35 mouse cellular contexts compared by ENCODE assay signal in the genomic region with DNA sequence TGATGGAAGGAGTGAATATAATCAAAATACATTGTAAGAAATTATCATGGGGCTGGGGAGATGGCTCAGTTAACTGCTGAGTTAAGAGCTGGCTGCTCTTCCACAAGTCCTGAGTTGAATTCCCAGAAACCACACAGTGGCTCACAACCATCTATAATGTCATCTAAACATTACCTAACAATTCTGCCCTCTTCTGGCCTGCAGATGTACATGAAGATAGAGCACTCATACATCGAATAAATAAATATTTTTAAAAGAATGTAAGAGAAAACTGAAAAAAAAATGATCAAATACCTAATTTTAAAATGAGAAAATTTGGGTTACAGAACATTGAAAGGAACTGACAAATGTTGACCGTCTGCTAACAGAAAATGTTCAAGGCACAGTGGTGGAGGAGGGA. TPM values are rescaled to one million over a fixed set of nuclear protein-coding genes. Genes with fewer than 3 reads are reported as not detected.
DNase-seq lines count a peak whose midpoint lies in the region; ATAC-seq and TF ChIP-seq lines count a peak whose summit lies in the region.
"Had no signal": no experiment of that assay in that cellular context is flagged by ENCODE, and none has a peak within 500 bp of the region (broad histone marks: within the 10 kb centered on the region; RNA-seq: fewer than 3 reads in every experiment).

No protein-coding gene starts in this region.

- no peak overlapping the region for H3K9ac ChIP-seq in forebrain, postnatal 0 days
- H3K9ac ChIP-seq in forebrain, embryonic 11.5 days (ENCODE audit: low read length) = no peak overlapping the region
- H3K9ac ChIP-seq in midbrain, postnatal 0 days (replicated peaks; ENCODE audit: low read length, poor library complexity, severe bottlenecking) = no peak overlapping the region
- no peak overlapping the region for H3K9ac ChIP-seq in midbrain, embryonic 13.5 days (replicated peaks)
- H3K9ac ChIP-seq: forebrain, embryonic 12.5 days; forebrain, embryonic 15.5 days; heart, embryonic 13.5 days; hindbrain, embryonic 13.5 days had no signal

- peaks cover 4% of the 10 kb centered on the region; the same call in 1 of the 2 replicates for H3K36me3 ChIP-seq in forebrain, postnatal 0 days (ENCODE audit: insufficient read depth)
- H3K36me3 ChIP-seq in forebrain, embryonic 11.5 days (ENCODE audit: control insufficient read depth, insufficient read depth, low read length) = no peaks in the 10 kb centered on the region
- peaks cover 3% of the 10 kb centered on the region; the same call in 1 of the 2 replicates for H3K36me3 ChIP-seq in midbrain, postnatal 0 days (ENCODE audit: insufficient read depth, low read length)
- H3K36me3 ChIP-seq in midbrain, embryonic 13.5 days = peaks cover 15% of the 10 kb centered on the region; the same call in 1 of the 2 replicates

- H3K9me3 ChIP-seq in forebrain, postnatal 0 days (ENCODE audit: low read length) = no peaks in the 10 kb centered on the region
- no peaks in the 10 kb centered on the region for H3K9me3 ChIP-seq in forebrain, embryonic 11.5 days (ENCODE audit: control insufficient read depth, low read length)
- no peaks in the 10 kb centered on the region for H3K9me3 ChIP-seq in midbrain, postnatal 0 days (ENCODE audit: low read length)
- no peaks in the 10 kb centered on the region for H3K9me3 ChIP-seq in midbrain, embryonic 13.5 days
- H3K9me3 ChIP-seq: forebrain, embryonic 12.5 days; forebrain, embryonic 15.5 days; G1E; heart, embryonic 10.5 days; heart, embryonic 13.5 days; hindbrain, embryonic 13.5 days had no signal

- no peak overlapping the region for H3K4me2 ChIP-seq in forebrain, postnatal 0 days (ENCODE audit: low read depth)
- H3K4me2 ChIP-seq in forebrain, embryonic 11.5 days (ENCODE audit: low read depth, low read length, severe bottlenecking) = no peak overlapping the region
- no peak overlapping the region for H3K4me2 ChIP-seq in midbrain, postnatal 0 days (ENCODE audit: low read depth, low read length, poor library complexity, severe bottlenecking)
- H3K4me2 ChIP-seq in midbrain, embryonic 13.5 days (replicated peaks) = no peak overlapping the region
- H3K4me2 ChIP-seq: forebrain, embryonic 12.5 days; forebrain, embryonic 15.5 days; heart, embryonic 13.5 days; hindbrain, embryonic 13.5 days had no signal

- ATAC-seq in forebrain, postnatal 0 days = no peak
- ATAC-seq in forebrain, embryonic 11.5 days (replicated peaks; ENCODE audit: low FRiP score) = no peak
- no peak for ATAC-seq in midbrain, postnatal 0 days (ENCODE audit: low FRiP score)
- ATAC-seq in midbrain, embryonic 13.5 days = no peak
- ATAC-seq: activated CD4-positive, CD25-positive, alpha-beta regulatory T cell, adult 4 months; forebrain, embryonic 15.5 days; hindbrain, embryonic 16.5 days; inflammation-experienced regulatory T-cells, adult 6 months had no signal

- DNase-seq in forebrain, postnatal 0 days = no peak
- DNase-seq in forebrain, embryonic 11.5 days (ENCODE audit: low spot score) = no peak
- DNase-seq in layer of hippocampus, adult 2 months (ENCODE audit: low spot score in 2 of 2) = no peak
- DNase-seq in layer of hippocampus, adult 11-12 months (ENCODE audit: low spot score) = no peak
- DNase-seq in midbrain, postnatal 0 days (ENCODE audit: low spot score) = no peak
- DNase-seq in ovary, postnatal 14 days (ENCODE audit: low spot score) = no peak
- DNase-seq in cerebellum, postnatal 25 days = no peak
- DNase-seq: adrenal gland, adult 8-10 months; adrenal gland, postnatal 25 days; B cell, adult 2 months; cerebellum, adult 11-12 months; cerebellum, adult 8-10 months; cerebellum, postnatal 10 days; gastrocnemius, postnatal 10 days; gastrocnemius, postnatal 36 days; heart, adult 2 months had no signal

- H3K27me3 ChIP-seq in forebrain, postnatal 0 days (ENCODE audit: insufficient read depth, low read length) = no peaks in the 10 kb centered on the region
- H3K27me3 ChIP-seq in forebrain, embryonic 11.5 days (ENCODE audit: control insufficient read depth, insufficient read depth, low read length) = no peaks in the 10 kb centered on the region
- no peaks in the 10 kb centered on the region for H3K27me3 ChIP-seq in midbrain, postnatal 0 days (ENCODE audit: insufficient read depth, low read length)
- no peaks in the 10 kb centered on the region for H3K27me3 ChIP-seq in midbrain, embryonic 13.5 days
- H3K27me3 ChIP-seq: CH12.LX; forebrain, embryonic 12.5 days; forebrain, embryonic 15.5 days; heart, embryonic 13.5 days; hindbrain, embryonic 13.5 days had no signal

- H3K4me3 ChIP-seq in forebrain, postnatal 0 days (ENCODE audit: low read depth, low read length) = no peak overlapping the region
- H3K4me3 ChIP-seq in forebrain, embryonic 11.5 days (ENCODE audit: low read depth, low read length) = no peak overlapping the region
- no peak overlapping the region for H3K4me3 ChIP-seq in layer of hippocampus, adult 2 months
- H3K4me3 ChIP-seq in midbrain, postnatal 0 days (ENCODE audit: low read depth, low read length) = no peak overlapping the region
- no peak overlapping the region for H3K4me3 ChIP-seq in midbrain, embryonic 13.5 days (replicated peaks)
- H3K4me3 ChIP-seq: forebrain, embryonic 12.5 days; forebrain, embryonic 15.5 days; heart, adult 2 months; heart, embryonic 10.5 days; heart, embryonic 13.5 days; hindbrain, embryonic 13.5 days had no signal

- no peaks in the 10 kb centered on the region for H3K4me1 ChIP-seq in forebrain, postnatal 0 days (ENCODE audit: insufficient read depth)
- no peaks in the 10 kb centered on the region for H3K4me1 ChIP-seq in forebrain, embryonic 11.5 days (replicated peaks; ENCODE audit: control insufficient read depth, insufficient read depth, low read length)
- H3K4me1 ChIP-seq in midbrain, postnatal 0 days (ENCODE audit: insufficient read depth, low read length) = no peaks in the 10 kb centered on the region
- no peaks in the 10 kb centered on the region for H3K4me1 ChIP-seq in midbrain, embryonic 13.5 days (replicated peaks)
- H3K4me1 ChIP-seq: forebrain, embryonic 12.5 days; forebrain, embryonic 15.5 days; heart, embryonic 10.5 days; heart, embryonic 13.5 days; hindbrain, embryonic 13.5 days had no signal

- peak; percentile 24; the same call in 1 of the 2 replicates for TF ChIP-seq CTCF in forebrain, postnatal 0 days (IDR thresholded peaks at IDR 0.05; ENCODE audit: low read depth)
- peak; percentile 53 for TF ChIP-seq CTCF in layer of hippocampus, adult 2 months (conservative IDR thresholded peaks at IDR 0.05)
- TF ChIP-seq CTCF in midbrain, postnatal 0 days (IDR thresholded peaks at IDR 0.05) = peak; percentile 50

- WGBS in forebrain, postnatal 0 days = 89% methylated on average over 2 of the region's 2 CpGs
- WGBS in forebrain, embryonic 11.5 days = 90% methylated on average over 2 of the region's 2 CpGs
- WGBS in midbrain, postnatal 0 days = 92% methylated on average over 2 of the region's 2 CpGs
- WGBS in midbrain, embryonic 13.5 days = 92% methylated on average over 2 of the region's 2 CpGs

- H3K27ac ChIP-seq in forebrain, postnatal 0 days (ENCODE audit: low read depth, low read length) = no peak overlapping the region
- H3K27ac ChIP-seq in forebrain, embryonic 11.5 days (ENCODE audit: low read depth, low read length) = no peak overlapping the region
- H3K27ac ChIP-seq in layer of hippocampus, adult 2 months = peak overlapping the region; percentile 36
- H3K27ac ChIP-seq in midbrain, postnatal 0 days (ENCODE audit: low read depth, low read length) = no peak overlapping the region
- H3K27ac ChIP-seq in midbrain, embryonic 13.5 days = no peak overlapping the region
- H3K27ac ChIP-seq: forebrain, embryonic 12.5 days; forebrain, embryonic 15.5 days; heart, adult 2 months; heart, embryonic 10.5 days; heart, embryonic 13.5 days; hindbrain, embryonic 13.5 days had no signal

RNA-seq across cellular contexts. Expression of a gene that starts 18.4 kb away (rescaled TPM):
- 89.2 and 106 TPM in 2 replicates for total RNA-seq in forebrain, postnatal 0 days (2014; rRNA removed)
- polyA plus RNA-seq in forebrain, postnatal 0 days (2015; fragmentation: Nextera tagmentation; extraction: Ambion mirVana) = 84.4 and 124 TPM in 2 replicates
- polyA plus RNA-seq in forebrain, embryonic 11.5 days (2014; fragmentation: Nextera tagmentation; extraction: Ambion mirVana) = 183 and 191 TPM in 2 replicates
- total RNA-seq in layer of hippocampus, adult 2 months (2021) = 100 to 1,000 TPM; 110 TPM
- 80.8 and 84.8 TPM in 2 replicates for total RNA-seq in midbrain, postnatal 0 days (2014; rRNA removed)
- 116 and 147 TPM in 2 replicates for polyA plus RNA-seq in midbrain, postnatal 0 days (2015; fragmentation: Nextera tagmentation; extraction: Ambion mirVana)
- polyA plus RNA-seq in midbrain, embryonic 13.5 days (2015; fragmentation: Nextera tagmentation; extraction: Ambion mirVana) = 153 and 154 TPM in 2 replicates

RNA-seq across cellular contexts. Expression of a gene that starts 18.6 kb away (rescaled TPM):
- total RNA-seq in forebrain, postnatal 0 days (2014; rRNA removed) = 41.3 and 44.6 TPM in 2 replicates
- 45.3 and 54.7 TPM in 2 replicates for polyA plus RNA-seq in forebrain, postnatal 0 days (2015; fragmentation: Nextera tagmentation; extraction: Ambion mirVana)
- polyA plus RNA-seq in forebrain, embryonic 11.5 days (2014; fragmentation: Nextera tagmentation; extraction: Ambion mirVana) = 23.2 and 29.6 TPM in 2 replicates
- 10 to 100 TPM; 62.6 to 64.8 TPM for total RNA-seq in layer of hippocampus, adult 2 months (2021)
- 20.1 and 36.8 TPM in 2 replicates for total RNA-seq in midbrain, postnatal 0 days (2014; rRNA removed)
- polyA plus RNA-seq in midbrain, postnatal 0 days (2015; fragmentation: Nextera tagmentation; extraction: Ambion mirVana) = 44.3 and 45.2 TPM in 2 replicates
- polyA plus RNA-seq in midbrain, embryonic 13.5 days (2015; fragmentation: Nextera tagmentation; extraction: Ambion mirVana) = 39.8 and 46.9 TPM in 2 replicates

RNA-seq across cellular contexts. Expression of a gene that starts 55.0 kb away (rescaled TPM):
- total RNA-seq in forebrain, postnatal 0 days (2014; rRNA removed) = 0.90 TPM in 1 of 2 replicates, not detected in the other
- polyA plus RNA-seq in forebrain, postnatal 0 days (2015; fragmentation: Nextera tagmentation; extraction: Ambion mirVana) = not detected in 2 replicates
- 0.40 TPM in 1 of 2 replicates, not detected in the other for polyA plus RNA-seq in forebrain, embryonic 11.5 days (2014; fragmentation: Nextera tagmentation; extraction: Ambion mirVana)
- not detected for total RNA-seq in layer of hippocampus, adult 2 months (2021)
- total RNA-seq in midbrain, postnatal 0 days (2014; rRNA removed) = not detected in 2 replicates
- not detected in 2 replicates for polyA plus RNA-seq in midbrain, postnatal 0 days (2015; fragmentation: Nextera tagmentation; extraction: Ambion mirVana)
- polyA plus RNA-seq in midbrain, embryonic 13.5 days (2015; fragmentation: Nextera tagmentation; extraction: Ambion mirVana) = not detected in 2 replicates
- total RNA-seq: adrenal gland, adult 8-10 months; adrenal gland, postnatal 25 days; CH12.LX; gastrocnemius, adult 18-20 months; gastrocnemius, postnatal 10 days; granulocyte monocyte progenitor cell, adult 5-6 weeks; heart, adult 2 months; heart, postnatal 25 days; hematopoietic stem cell, adult 5-6 weeks had no signal
- polyA plus RNA-seq: brain, embryonic 14.5 days; embryonic facial prominence, embryonic 11.5 days; embryonic facial prominence, embryonic 14.5 days; forebrain, embryonic 12.5 days; forebrain, embryonic 15.5 days; G1E; heart, adult 2 months; heart, embryonic 10.5 days; heart, embryonic 13.5 days; heart, embryonic 16.5 days; hindbrain, embryonic 13.5 days; hindbrain, embryonic 16.5 days; inflammation-experienced regulatory T-cells, adult 6 months had no signal
